ENCODE assay signal across 15 mouse cellular contexts in the genomic region with DNA sequence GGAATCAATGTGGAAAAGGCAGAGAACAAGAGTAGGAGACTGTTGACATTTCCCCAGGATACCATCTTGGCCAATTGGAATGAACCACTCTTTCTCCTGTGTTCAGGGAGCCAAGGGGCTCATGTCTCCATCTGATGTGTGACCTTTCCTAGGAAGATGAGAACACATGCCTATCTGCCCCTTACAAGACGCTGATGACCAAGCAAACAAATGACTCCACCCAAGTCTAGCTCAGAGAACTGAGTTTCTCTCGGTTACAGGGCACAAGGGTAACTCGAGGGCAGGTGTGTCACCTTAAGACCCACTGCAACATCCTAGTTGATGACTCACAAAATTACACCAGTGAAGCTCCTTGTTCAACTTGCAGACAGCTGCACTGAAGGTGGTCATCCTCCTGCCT.
"Had no signal": no experiment of that assay in that cellular context is flagged by ENCODE, and none has a peak within 500 bp of the region (broad histone marks: within the 10 kb centered on the region; RNA-seq: fewer than 3 reads in every experiment).

No protein-coding gene starts in this region.

- H3K27ac ChIP-seq: kidney, postnatal 0 days; limb, embryonic 12.5 days; lung, embryonic 15.5 days; macrophage; midbrain, embryonic 15.5 days; neural tube, embryonic 12.5 days had no signal

- H3K4me3 ChIP-seq: limb, embryonic 12.5 days; lung, embryonic 15.5 days; megakaryocyte, embryonic 14.5 days; midbrain, embryonic 15.5 days; neural tube, embryonic 12.5 days had no signal

- DNase-seq: kidney, adult 8-10 months; kidney, postnatal 36 days; layer of hippocampus, adult 9-11 months; layer of hippocampus, postnatal 36 days; lung, postnatal 14 days; thymus, adult 18-20 months; thymus, postnatal 14 days had no signal

- H3K9ac ChIP-seq: limb, embryonic 12.5 days; lung, embryonic 15.5 days; midbrain, embryonic 15.5 days; neural tube, embryonic 12.5 days had no signal

- H3K4me1 ChIP-seq: limb, embryonic 12.5 days; lung, embryonic 15.5 days; midbrain, embryonic 15.5 days; neural tube, embryonic 12.5 days had no signal

- H3K9me3 ChIP-seq: limb, embryonic 12.5 days; lung, embryonic 15.5 days; megakaryocyte, embryonic 14.5 days; midbrain, embryonic 15.5 days; neural tube, embryonic 12.5 days had no signal

- H3K4me2 ChIP-seq: limb, embryonic 12.5 days; lung, embryonic 15.5 days; midbrain, embryonic 11.5 days; midbrain, embryonic 15.5 days; neural tube, embryonic 12.5 days had no signal

- ATAC-seq: midbrain, embryonic 15.5 days had no signal

- H3K27me3 ChIP-seq: limb, embryonic 12.5 days; lung, embryonic 15.5 days; midbrain, embryonic 15.5 days had no signal

- H3K36me3 ChIP-seq: limb, embryonic 12.5 days; lung, embryonic 15.5 days; midbrain, embryonic 15.5 days; neural tube, embryonic 12.5 days had no signal
